Mouse (Mus musculus): Measurements from ENCODE around the gene Cd2bp2.

Gene Cd2bp2

GRCm38 (mm10) chr7:127217901-127218642, 22.2 kb upstream of the Cd2bp2 start:
- DNase-seq (ENCODE audit: low read depth, low spot score), result peak; percentile 36

DNA sequence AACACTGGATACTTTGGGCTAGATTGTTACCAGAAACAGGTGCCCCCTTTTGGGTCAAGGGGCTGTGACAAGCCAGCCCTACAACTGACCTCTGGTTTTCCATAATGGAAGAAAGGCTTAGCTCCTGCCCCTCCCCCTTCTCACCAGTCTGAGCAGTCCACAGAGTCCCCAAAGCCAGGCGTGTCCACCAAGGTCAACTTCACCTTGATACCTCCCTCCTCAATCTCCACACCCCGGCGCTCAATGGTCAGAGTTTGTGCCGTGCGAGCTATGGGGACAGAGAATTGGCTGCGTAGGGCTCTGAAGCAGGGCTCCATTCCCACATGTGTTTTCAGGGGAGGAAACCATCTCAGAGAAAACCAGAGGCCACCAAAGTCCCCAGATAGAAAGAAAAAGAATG, 21.6 kb upstream of the Cd2bp2 start:
- peak; percentile 73 for DNase-seq (ENCODE audit: low read depth, low spot score)

DNA sequence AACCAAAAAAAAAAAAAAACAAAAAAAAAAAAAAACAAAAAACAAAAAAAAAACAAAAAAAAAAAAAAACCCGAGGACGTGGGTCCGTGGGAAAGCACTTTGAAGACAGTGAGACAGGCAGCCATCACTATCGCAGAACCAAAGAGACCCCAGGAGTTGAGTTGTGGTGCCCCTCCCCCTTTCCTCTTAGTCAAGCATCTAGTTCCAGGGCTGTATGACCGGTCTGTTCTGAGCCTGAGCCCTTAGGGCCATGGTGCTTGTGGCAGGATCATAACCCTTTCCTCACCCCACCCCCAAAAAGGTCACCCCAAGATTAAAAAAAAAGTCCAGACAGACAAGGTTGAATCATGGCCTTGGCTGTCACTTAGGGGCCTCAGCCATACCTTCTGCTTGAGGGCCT, 20.5 kb upstream of the Cd2bp2 start:
- DNase-seq (ENCODE audit: low read depth, low spot score), result peak; percentile 73

- DNase-seq (ENCODE audit: low read depth, low spot score), result peak; percentile 91
Observed at GRCm38 (mm10) chr7:127214981-127215871, 19.4 kb upstream of the Cd2bp2 start.

DNA sequence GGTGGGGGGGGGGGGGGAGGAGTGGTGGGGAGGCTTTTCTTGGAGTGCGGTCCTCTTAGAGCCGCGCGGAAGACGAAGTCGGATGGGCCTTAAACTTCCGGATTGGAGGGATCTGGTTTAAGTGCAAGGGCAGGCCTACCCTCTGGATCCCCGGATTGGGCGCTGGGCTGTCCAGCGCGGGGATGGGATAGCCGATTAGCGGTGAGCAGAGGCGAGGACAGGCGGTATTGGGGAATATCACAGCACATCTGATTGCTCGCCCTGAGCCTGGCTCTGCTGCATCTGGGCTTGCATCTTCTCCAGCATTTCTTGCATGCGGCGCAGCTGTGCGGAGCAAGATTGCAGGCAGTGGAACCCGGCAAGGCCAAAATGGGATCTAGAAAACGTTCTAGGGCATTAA, 18.7 kb upstream of the Cd2bp2 start:
- no peak for DNase-seq (ENCODE audit: low read depth, low spot score)

- DNase-seq (ENCODE audit: low read depth, low spot score), result no peak
Observed at GRCm38 (mm10) chr7:127213930-127214329, 18.1 kb upstream of the Cd2bp2 start.

GRCm38 (mm10) chr7:127213485-127213884, 17.6 kb upstream of the Cd2bp2 start:
- DNase-seq (ENCODE audit: low read depth, low spot score), result peak; percentile 86

DNA sequence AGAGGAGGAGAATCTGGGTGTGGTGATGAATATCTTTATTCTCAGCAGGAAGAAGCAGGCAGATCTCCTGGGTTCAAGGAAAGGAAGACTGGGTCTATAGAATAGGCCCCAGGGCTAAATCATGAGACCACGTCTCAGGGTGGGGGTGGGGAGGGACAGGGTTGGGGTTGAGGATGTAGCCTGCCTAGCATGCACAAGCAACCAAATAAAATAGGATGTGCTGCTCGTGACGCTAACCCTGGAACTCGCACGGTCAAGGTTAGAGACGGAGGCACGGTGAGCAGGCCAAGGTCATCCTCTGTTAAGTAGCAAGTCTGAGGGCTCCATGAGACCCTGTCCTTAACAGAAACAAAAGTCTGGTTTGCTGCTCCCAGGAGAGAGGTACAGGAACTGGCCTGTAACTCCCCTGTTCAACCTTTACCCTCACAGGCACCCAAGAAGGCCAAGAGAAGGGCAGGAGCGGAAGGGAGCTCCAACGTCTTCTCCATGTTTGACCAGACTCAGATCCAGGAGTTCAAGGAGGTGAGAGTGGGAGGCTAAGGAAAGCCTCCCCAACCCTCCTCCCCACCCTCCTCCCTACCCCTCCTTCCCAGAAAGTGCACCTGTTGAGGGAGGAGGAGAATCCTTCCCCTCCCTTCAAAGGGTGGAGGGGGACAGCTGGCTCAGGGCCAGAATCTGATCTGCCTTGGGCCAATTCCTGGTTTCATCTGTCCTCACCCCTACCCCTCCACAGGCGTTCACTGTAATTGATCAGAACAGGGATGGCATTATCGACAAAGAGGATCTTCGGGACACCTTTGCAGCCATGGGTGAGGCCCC, 16.8 kb upstream of the Cd2bp2 start:
- peak; percentile 96 for DNase-seq (ENCODE audit: low read depth, low spot score)

GRCm38 (mm10) chr7:127211014-127211745, 15.3 kb upstream of the Cd2bp2 start:
- no peak for DNase-seq (ENCODE audit: low read depth, low spot score)

DNA sequence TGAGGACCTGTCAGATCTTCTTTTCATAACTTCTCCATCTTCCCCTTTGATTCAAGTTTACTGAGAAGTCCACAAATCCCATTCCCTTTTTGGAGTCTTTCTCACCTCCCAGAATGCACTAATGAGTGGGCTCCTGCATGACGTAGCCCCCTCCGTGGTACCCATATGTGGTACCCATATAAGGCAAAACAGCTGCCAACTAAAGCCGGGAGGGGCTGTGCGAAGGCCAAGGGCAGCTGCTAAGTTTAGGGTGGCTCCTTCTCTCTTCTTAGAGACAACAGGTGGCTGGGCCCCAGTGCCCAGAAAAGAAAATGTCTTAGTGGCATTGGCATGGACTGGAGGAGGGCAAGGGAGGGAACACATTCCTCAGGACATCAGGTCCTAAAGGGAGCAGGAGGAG, 14.4 kb upstream of the Cd2bp2 start:
- no peak for DNase-seq (ENCODE audit: low read depth, low spot score)

DNA sequence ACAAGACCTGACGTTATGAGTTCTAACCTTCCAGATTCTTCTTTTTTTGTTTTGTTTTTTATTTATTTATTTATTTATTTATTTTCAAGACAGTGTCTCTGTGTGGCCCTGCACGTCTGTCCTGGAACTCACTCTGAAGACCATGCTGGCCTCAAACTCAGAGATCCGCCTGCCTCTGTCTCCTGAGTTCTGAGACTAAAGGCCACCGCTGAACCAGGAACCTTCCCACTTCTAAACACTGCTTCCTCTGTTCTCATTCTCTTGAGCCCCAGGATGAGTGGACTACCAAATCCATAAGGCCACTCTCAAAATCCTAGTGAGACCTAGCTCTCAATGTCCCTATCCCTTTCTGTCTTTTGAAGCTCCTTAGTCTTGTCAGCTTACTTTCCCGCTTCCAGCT, 14.0 kb upstream of the Cd2bp2 start:
- DNase-seq (ENCODE audit: low read depth, low spot score), result no peak

DNA sequence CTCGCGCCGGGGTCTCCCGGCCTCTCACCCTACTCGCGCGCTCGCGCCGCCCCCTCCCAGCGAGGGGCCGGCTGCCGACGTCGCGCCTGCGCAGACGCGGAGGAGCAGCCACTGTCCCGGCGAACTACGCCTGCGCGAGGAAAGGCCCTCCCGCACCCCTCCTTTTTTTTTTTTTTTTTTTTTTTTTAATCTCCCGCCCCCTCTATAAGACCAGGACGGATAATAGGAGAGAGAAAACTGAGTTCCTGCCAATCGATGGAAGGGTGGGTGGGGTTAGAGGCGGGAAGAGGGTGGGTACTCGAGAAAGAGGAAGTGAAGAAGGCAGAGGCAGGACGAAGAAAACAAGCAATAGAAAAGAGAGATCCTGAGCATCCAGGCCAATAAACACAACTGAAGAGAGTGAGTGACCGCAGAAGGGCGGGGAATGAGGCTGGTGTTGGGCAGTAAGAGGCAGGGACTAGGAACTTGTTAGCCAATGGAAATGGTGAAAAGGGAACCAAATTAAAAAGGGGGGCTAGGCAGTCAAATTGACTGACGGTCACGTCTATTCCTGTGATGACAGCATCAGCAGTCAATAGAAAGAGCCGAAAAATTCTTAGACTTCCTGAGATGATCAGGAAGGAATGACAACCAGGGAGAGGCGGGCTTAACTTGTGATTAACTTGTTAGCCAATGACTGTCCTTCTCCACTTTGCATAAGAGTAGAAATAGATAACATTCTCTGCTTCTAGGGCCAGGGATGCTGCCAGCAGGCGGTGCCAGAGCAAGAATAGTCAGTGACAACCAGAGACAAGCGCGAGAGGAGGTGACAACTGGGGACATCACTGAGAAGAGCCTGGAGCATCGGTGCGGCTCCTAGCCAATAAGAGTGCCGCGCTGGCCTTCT, 12.9 kb upstream of the Cd2bp2 start, which contains the start of gene Mylpf:
TSS of gene Mylpf (plus strand) at position 338 of the 886 bp plus-strand sequence.
- peak; percentile 99 for DNase-seq (ENCODE audit: low read depth, low spot score)

- DNase-seq (ENCODE audit: low read depth, low spot score), result no peak
Observed at GRCm38 (mm10) chr7:127208295-127208552, 12.4 kb upstream of the Cd2bp2 start, which contains the start of gene Tbc1d10b. TSS of gene Tbc1d10b (minus strand) at chr7:127208468.

DNA sequence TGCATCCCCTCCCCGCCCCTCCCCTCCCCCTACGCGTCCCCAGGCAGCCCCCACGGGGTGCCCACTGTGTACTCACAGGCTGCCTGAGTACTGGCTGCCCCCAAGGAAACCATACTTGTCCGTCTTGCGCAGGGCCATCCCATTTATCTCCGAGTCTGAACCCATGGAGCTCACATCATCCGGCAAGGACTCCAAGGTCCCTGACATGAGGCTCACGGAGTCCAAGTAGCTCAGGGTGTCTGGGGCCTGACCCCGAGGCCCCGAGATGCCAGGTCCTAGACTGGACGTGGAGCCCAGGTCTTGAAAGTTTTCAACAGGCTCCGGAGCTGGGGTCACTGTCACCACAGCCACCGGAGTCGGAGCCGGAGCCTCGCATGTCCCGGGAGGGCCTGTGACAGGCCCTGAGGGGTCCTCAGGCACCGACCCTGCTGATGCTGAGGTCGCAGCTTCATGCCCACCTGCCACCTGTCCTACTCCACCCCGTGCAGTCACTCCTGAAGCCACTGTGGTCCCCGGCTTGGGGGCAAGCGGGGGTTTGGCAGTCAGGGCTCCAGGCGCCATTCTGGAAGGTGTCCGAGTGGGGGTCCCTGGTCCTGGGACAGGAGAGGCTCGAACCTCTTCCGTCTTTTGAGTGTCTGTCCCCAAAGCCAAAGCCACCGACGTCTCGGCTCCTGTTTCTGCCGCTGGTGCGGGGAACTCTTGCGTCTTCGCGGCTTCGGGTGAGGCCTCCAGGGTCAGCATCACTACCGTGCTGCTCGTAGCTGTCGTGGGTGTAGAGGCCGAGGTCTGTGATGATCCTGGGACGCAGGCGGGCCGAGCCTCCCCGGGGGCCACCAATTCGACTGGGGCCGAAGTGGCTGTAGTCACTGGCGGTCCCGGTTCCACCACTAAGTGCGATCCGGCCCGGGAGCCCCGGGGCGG, 11.8 kb upstream of the Cd2bp2 start:
- no peak for DNase-seq (ENCODE audit: low read depth, low spot score)

GRCm38 (mm10) chr7:127206606-127207005, 10.8 kb upstream of the Cd2bp2 start:
- DNase-seq (ENCODE audit: low read depth, low spot score), result no peak

DNA sequence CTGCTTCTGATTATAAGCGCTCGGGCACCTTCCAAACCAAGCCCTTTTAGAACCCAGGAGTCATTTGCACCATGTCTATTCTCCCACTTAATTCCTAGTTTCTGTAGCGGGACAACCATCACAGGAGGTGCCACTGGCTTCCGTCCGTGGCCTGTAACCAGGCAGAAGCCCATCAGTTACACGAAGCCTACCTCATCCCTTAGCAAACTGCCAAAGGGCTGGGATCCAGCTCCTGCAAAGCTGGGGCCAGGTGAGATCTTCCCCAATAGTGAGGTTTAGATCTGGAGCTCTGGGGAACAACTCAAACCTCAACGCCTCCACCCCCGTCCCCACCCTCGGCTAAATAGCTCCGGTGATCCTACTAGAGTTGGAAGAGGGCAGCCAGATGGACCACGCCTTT, 634 bp upstream of the Cd2bp2 start:
- no peak for DNase-seq (ENCODE audit: low read depth, low spot score)

- peak; percentile 79 for DNase-seq (ENCODE audit: low read depth, low spot score)
Observed at GRCm38 (mm10) chr7:127194633-127195029, 1.2 kb downstream of the Cd2bp2 start.

- no peak for DNase-seq (ENCODE audit: low read depth, low spot score)
Observed at GRCm38 (mm10) chr7:127194011-127194632, 1.7 kb downstream of the Cd2bp2 start.

- DNase-seq (ENCODE audit: low read depth, low spot score), result no peak
Observed at GRCm38 (mm10) chr7:127192989-127193388, 2.9 kb downstream of the Cd2bp2 start.
